Mouse (Mus musculus) MEL (cell line): ENCODE data around the gene Syne2.

Experiments used
- CTCF ChIP-seq, 3 experiments: IDR thresholded peaks in 2 of 3; conservative IDR thresholded peaks in 1 of 3; 2 replicates each; pipeline ENCODE4 v1.5.1; 2011 to 2012; ENCODE audit warnings: low read length in 3 of 3, low read depth in 2 of 3, mild to moderate bottlenecking in 2 of 3, improper control_type of control experiment in 1 of 3, inconsistent platforms in 1 of 3, mixed read lengths in 1 of 3, moderate library complexity in 1 of 3; ENCODE audit not compliant: control insufficient read depth in 1 of 3, insufficient read depth in 1 of 3, poor library complexity in 1 of 3, severe bottlenecking in 1 of 3
- KAT2A ChIP-seq: conservative IDR thresholded peaks from 2 replicates; pipeline ENCODE4 v1.6.1; 2012; ENCODE audit warnings: low read depth, low read length, improper control_type of control experiment, inconsistent platforms
- POLR2A ChIP-seq, 2 experiments: IDR thresholded peaks; 2 replicates each; pipeline ENCODE4 v1.6.1; 2011 to 2012; ENCODE audit warnings: low read length in 2 of 2, mild to moderate bottlenecking in 2 of 2, control low read depth in 1 of 2, improper control_type of control experiment in 1 of 2, low read depth in 1 of 2, moderate library complexity in 1 of 2; ENCODE audit not compliant: control insufficient read depth in 1 of 2, insufficient read depth in 1 of 2, poor library complexity in 1 of 2
- RAD21 ChIP-seq: IDR thresholded peaks from 2 replicates; pipeline ENCODE4 v1.6.1; 2011; ENCODE audit warnings: mild to moderate bottlenecking, low read depth, low read length, improper control_type of control experiment
- RCOR1 ChIP-seq: IDR thresholded peaks from 2 replicates; pipeline ENCODE4 v1.6.1; 2012; ENCODE audit warnings: low read depth, mild to moderate bottlenecking, inconsistent platforms, low read length, improper control_type of control experiment
- TAL1 ChIP-seq: IDR thresholded peaks from 2 replicates; pipeline ENCODE4 v1.6.1; 2012; ENCODE audit warnings: mild to moderate bottlenecking, inconsistent platforms, low read length, moderate library complexity, mixed read lengths
- USF1 ChIP-seq: IDR thresholded peaks from 2 replicates; pipeline ENCODE4 v1.6.1; 2014; ENCODE audit warnings: low read depth, mild to moderate bottlenecking, inconsistent platforms, low read length, improper control_type of control experiment, moderate library complexity
- ZKSCAN1 ChIP-seq: IDR thresholded peaks from 2 replicates; pipeline ENCODE4 v1.6.1; 2012; ENCODE audit warnings: low read depth, mild to moderate bottlenecking, inconsistent platforms, low read length, improper control_type of control experiment, moderate library complexity

DNA sequence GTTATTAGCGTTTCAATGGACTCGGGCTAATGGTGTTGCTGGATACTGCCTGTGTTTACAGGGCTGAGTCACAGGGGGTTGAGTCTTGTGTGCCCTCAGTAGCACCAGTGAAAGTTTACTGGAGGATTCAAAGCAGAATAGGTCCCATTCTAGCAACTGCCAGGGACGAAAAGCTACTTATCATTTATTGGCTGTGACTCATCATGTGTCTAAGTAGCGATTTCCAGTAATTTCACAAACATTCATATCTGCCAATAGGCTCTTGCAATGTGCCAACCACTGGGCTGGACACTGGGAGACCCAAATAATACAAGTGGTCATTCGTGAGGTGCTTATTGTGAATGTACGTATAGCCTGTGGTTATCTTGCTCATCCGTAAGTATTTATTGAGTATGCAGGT is 2.3 kb downstream of the Syne2 start:
- no peak for TF ChIP-seq USF1
- TF ChIP-seq KAT2A: no peak
- no peak for TF ChIP-seq CTCF (IDR thresholded peaks at IDR 0.05 in 2 of 3, conservative IDR thresholded peaks at IDR 0.05 in 1 of 3; ENCODE audit: control insufficient read depth in 1 of 3, insufficient read depth in 1 of 3, low read depth in 2 of 3, low read length in 3 of 3, poor library complexity in 1 of 3, severe bottlenecking in 1 of 3)
- TF ChIP-seq TAL1: no peak
- TF ChIP-seq RAD21: no peak
- no peak for TF ChIP-seq POLR2A (IDR thresholded peaks at IDR 0.05; ENCODE audit: control insufficient read depth in 1 of 2, insufficient read depth in 1 of 2, low read depth in 1 of 2, low read length in 2 of 2, poor library complexity in 1 of 2)
- no peak for TF ChIP-seq ZKSCAN1
- TF ChIP-seq RCOR1: no peak
